Mouse (Mus musculus): ENCODE results near the gene Sik1. TPM values are rescaled to one million over a fixed set of nuclear protein-coding genes. Genes with fewer than 3 reads are reported as not detected.
"Not testable (repeated sequence)": the region's sequence is repeated elsewhere in the genome, so short reads cannot be mapped to it uniquely, and the experiment has no call there.

Gene Sik1
- polyA plus RNA-seq, 1 experiment from 2014 or later: 16.7 TPM

DNA sequence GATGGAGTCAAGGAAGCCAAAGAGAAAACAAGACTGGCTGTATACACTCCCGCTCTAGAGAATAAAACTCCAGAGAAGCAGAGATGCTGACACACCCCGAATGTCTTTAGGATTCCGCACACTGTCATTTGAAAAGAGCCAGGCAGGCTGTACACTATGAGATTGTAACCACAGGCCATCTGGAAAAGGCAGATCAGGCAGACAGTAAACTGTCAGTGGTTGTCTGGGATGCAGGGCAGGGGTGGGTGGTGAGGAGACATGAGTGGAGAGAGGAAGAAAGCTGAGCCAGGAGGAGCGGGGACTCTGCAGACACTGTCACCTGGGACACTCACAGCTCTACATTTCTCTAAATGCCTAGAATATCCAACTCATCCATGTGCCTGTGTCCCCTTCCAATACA is 36.3 kb upstream of the Sik1 start:
- Histone ChIP-seq H3K36me3 (replicated peaks) (no peaks in the 10 kb centered on the region), H3K27me3 (no peaks in the 10 kb centered on the region), H3K4me3 (replicated peaks) (no peak overlapping the region), H3K4me1 (peaks cover 6% of the 10 kb centered on the region), H3K9ac (no peak overlapping the region), H3K27ac (no peak overlapping the region), H3K4me2 (no peak overlapping the region), H3K9me3 (no peaks in the 10 kb centered on the region)
- no peak for ATAC-seq (ENCODE audit: low FRiP score)
- WGBS: 84% methylated on average over 4 of the region's 4 CpGs

DNA sequence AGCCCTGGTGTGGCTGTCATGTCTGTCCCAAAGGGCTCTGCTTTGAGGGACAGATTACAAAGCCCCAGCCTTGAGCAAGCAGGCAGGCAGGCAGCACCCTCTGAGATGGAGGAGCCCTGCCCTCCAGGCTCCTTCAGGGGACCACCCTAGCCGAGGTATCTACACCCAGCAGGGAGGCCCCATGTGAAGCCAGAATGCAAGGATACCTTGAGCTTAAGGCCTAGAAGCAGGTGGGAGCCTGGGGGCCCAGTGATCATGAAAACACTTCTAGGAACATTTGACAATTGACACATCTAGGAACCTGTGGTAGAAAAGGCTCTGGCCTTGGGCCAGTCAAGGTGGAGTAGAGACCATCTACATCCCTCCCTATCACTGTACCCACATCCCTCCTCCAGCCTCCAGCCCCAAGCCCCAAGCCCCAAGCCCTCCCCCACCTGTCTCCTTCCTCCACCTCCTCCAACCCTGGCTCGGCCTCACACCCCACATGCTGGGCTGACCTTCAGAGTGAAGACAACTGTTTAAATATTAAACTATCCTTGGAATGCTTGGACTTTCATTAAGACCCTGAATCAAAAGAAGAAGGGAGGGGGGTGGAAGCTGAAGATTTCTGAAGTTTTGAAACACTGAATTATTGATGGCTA is 34.8 kb upstream of the Sik1 start:
- no peak overlapping the region for H3K4me2 ChIP-seq
- peaks cover 6% of the 10 kb centered on the region for H3K4me1 ChIP-seq
- no peak overlapping the region for H3K9ac ChIP-seq
- H3K27ac ChIP-seq: no peak overlapping the region
- 47% methylated on average over 2 of the region's 2 CpGs for WGBS
- no peak overlapping the region for H3K4me3 ChIP-seq (replicated peaks)
- no peaks in the 10 kb centered on the region for H3K9me3 ChIP-seq
- H3K27me3 ChIP-seq: no peaks in the 10 kb centered on the region
- no peaks in the 10 kb centered on the region for H3K36me3 ChIP-seq (replicated peaks)
- no peak for ATAC-seq (ENCODE audit: low FRiP score)

DNA sequence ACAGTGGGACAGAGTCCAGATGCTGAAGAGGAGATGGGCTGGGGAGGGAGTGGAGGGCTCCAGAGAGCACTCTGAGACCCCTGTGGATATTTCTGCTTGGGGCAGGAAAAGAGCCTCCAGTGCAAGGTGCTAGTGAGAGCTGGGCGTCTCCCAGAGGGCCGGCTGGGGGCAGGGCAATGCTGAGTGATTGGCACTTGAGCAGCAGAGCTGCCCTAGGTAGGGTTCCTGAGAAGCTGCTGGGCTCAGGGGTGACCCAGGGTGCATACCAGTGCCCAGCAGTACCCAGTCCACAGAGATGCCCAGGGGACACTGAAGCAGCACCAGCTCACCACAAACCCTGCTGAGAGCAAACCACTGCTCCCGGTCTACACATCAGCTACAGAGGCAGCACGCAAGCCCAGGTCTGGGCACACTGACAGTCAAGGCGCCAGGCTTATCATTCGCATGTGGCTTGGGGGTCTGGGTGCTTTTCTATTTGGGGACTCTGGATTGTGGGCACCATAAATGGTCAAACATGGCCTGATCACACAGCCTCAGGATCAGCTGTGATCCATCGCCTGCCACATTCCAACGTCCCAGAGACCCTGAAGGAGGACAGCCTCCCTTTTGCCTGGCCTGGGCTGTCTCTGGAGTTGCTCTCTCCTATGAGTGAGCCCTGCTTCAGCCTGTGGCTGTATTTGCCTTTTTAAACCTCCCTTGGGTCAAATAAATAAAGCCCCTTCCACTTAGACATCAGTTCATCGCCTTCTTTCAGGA is 34.0 kb upstream of the Sik1 start:
- no peaks in the 10 kb centered on the region for H3K27me3 ChIP-seq
- H3K4me1 ChIP-seq: peaks cover 6% of the 10 kb centered on the region
- H3K9me3 ChIP-seq: no peaks in the 10 kb centered on the region
- H3K9ac ChIP-seq: no peak overlapping the region
- H3K27ac ChIP-seq: no peak overlapping the region
- no peak for ATAC-seq (ENCODE audit: low FRiP score)
- WGBS: 70% methylated on average over 9 of the region's 9 CpGs
- no peak overlapping the region for H3K4me3 ChIP-seq (replicated peaks)
- no peak overlapping the region for H3K4me2 ChIP-seq
- no peaks in the 10 kb centered on the region for H3K36me3 ChIP-seq (replicated peaks)

DNA sequence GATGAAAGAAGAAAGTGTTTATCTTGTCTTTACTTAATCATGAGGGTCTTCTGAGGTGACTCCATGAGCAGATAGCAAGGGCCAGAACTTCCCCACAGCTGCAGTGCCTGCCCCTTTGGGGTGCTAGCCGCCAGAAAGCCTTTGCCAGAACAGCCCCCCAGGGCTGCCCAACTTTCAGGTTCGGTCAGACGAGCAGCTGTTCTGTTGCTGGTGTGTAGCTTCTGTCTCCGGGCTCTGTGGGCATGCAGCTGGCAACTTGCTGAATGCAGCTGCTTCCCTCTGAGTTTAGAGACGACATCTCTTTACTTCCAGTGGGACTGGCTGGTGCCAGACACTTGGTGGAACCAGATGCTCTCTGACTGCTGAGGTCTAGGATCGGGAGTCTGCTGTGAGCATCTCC is 32.9 kb upstream of the Sik1 start:
- no peaks in the 10 kb centered on the region for H3K9me3 ChIP-seq
- no peak overlapping the region for H3K4me2 ChIP-seq
- H3K4me3 ChIP-seq (replicated peaks): no peak overlapping the region
- peaks cover 6% of the 10 kb centered on the region for H3K4me1 ChIP-seq
- 69% methylated on average over 6 of the region's 6 CpGs for WGBS
- no peaks in the 10 kb centered on the region for H3K36me3 ChIP-seq (replicated peaks)
- no peak for ATAC-seq (ENCODE audit: low FRiP score)
- no peaks in the 10 kb centered on the region for H3K27me3 ChIP-seq
- no peak overlapping the region for H3K9ac ChIP-seq
- H3K27ac ChIP-seq: no peak overlapping the region

GRCm38 (mm10) chr17:31884676-31885075 is 29.1 kb upstream of the Sik1 start:
- not testable (repeated sequence) for H3K36me3 ChIP-seq (replicated peaks); H3K9me3 ChIP-seq; H3K27ac ChIP-seq; ATAC-seq (ENCODE audit: low FRiP score); H3K4me2 ChIP-seq; H3K27me3 ChIP-seq; H3K4me1 ChIP-seq; H3K9ac ChIP-seq; H3K4me3 ChIP-seq (replicated peaks)
- 95% methylated on average over 1 of the region's 1 CpGs for WGBS

- H3K9me3 ChIP-seq: no peaks in the 10 kb centered on the region
- no peak overlapping the region for H3K4me3 ChIP-seq (replicated peaks)
- H3K36me3 ChIP-seq (replicated peaks): no peaks in the 10 kb centered on the region
- H3K27me3 ChIP-seq: no peaks in the 10 kb centered on the region
- no peak overlapping the region for H3K9ac ChIP-seq
- no peak overlapping the region for H3K27ac ChIP-seq
- WGBS: 83% methylated on average over 10 of the region's 10 CpGs
- peaks cover 22% of the 10 kb centered on the region for H3K4me1 ChIP-seq
- no peak for ATAC-seq (ENCODE audit: low FRiP score)
- no peak overlapping the region for H3K4me2 ChIP-seq
Measured at GRCm38 (mm10) chr17:31879406-31879805, 23.8 kb upstream of the Sik1 start.

GRCm38 (mm10) chr17:31877650-31878141 is 22.1 kb upstream of the Sik1 start:
- Histone ChIP-seq H3K27ac (0 out of 2 replicates have a peak overlapping the region, but pooled peaks have one; percentile 19), H3K4me1 (peaks cover 28% of the 10 kb centered on the region)
- 71% methylated on average over 14 of the region's 14 CpGs for WGBS

DNA sequence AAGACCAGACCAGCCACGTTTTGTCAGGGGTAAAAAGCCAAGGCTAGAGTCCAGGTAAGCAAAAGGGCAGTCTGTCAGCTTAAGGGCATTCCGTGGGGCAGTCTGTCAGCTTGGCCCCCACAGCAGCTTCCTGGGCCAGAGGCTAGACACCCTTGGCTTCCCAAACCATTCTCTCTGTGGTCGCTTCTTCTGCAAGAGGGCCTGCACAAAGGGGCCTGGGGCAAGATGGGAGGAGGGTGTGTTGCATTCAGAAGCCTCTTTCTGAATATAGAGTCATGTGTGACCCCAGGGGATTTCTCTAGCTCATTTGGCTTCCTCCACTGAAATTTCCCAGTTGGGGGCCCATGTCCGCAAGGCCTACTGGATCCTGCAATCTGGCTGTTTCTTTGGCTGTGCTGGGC is 21.6 kb upstream of the Sik1 start:
- no peaks in the 10 kb centered on the region for H3K27me3 ChIP-seq
- no peak overlapping the region for H3K9ac ChIP-seq
- ATAC-seq (ENCODE audit: low FRiP score): no peak
- no peak overlapping the region for H3K4me2 ChIP-seq
- WGBS: 55% methylated on average over 4 of the region's 4 CpGs
- no peaks in the 10 kb centered on the region for H3K9me3 ChIP-seq
- H3K4me1 ChIP-seq: peaks cover 28% of the 10 kb centered on the region
- no peaks in the 10 kb centered on the region for H3K36me3 ChIP-seq (replicated peaks)
- H3K27ac ChIP-seq: peak overlapping the region; percentile 19; the same call in 1 of the 2 replicates
- H3K4me3 ChIP-seq (replicated peaks): no peak overlapping the region

More at GRCm38 (mm10) chr17:31877650-31878141, 22.1 kb upstream of the Sik1 start:
- Histone ChIP-seq H3K27me3 (no peaks in the 10 kb centered on the region), H3K4me3 (replicated peaks) (no peak overlapping the region), H3K4me2 (no peak overlapping the region), H3K9me3 (no peaks in the 10 kb centered on the region), H3K9ac (no peak overlapping the region), H3K36me3 (replicated peaks) (no peaks in the 10 kb centered on the region)
- ATAC-seq (ENCODE audit: low FRiP score): no peak

- Histone ChIP-seq H3K27me3 (no peaks in the 10 kb centered on the region), H3K4me2 (no peak overlapping the region), H3K4me3 (replicated peaks) (no peak overlapping the region), H3K36me3 (replicated peaks) (no peaks in the 10 kb centered on the region), H3K27ac (no peak overlapping the region), H3K9me3 (no peaks in the 10 kb centered on the region), H3K4me1 (peaks cover 28% of the 10 kb centered on the region), H3K9ac (no peak overlapping the region)
- 63% methylated on average over 3 of the region's 3 CpGs for WGBS
- no peak for ATAC-seq (ENCODE audit: low FRiP score)
Measured at GRCm38 (mm10) chr17:31876775-31877174, 21.2 kb upstream of the Sik1 start.

DNA sequence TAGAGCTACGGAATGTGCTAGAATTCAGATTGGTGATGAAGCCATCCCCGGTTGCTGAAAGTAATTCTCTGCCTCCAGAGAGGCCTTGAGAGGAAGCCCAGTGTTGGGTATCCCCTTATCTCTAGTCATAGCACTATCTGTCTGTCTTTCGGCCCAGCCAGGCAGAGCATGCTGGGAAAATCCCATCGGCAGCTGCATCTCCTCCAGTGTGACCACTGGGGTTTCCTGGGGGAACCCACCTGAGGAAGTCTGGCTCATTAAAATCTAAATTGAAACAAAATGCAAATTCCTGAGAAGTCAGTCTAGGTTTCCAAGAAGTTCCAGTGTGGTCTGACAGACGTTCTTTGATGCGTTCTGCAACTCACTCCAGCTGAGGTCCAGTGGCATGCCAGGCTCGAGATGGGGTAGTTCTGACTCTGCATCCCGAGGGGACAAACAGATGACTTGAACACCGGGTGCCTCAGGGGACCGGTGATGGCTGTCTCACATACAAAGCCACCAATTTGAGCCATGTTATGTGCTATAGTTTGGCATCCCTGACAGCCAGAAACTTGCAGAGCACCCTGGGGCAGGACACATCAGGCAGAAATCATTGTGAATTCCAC is 19.8 kb upstream of the Sik1 start:
- Histone ChIP-seq H3K4me3 (replicated peaks) (no peak overlapping the region), H3K27me3 (no peaks in the 10 kb centered on the region), H3K4me1 (peaks cover 35% of the 10 kb centered on the region), H3K9me3 (no peaks in the 10 kb centered on the region), H3K27ac (no peak overlapping the region), H3K9ac (no peak overlapping the region), H3K4me2 (no peak overlapping the region), H3K36me3 (replicated peaks) (no peaks in the 10 kb centered on the region)
- no peak for ATAC-seq (ENCODE audit: low FRiP score)
- 88% methylated on average over 10 of the region's 10 CpGs for WGBS

DNA sequence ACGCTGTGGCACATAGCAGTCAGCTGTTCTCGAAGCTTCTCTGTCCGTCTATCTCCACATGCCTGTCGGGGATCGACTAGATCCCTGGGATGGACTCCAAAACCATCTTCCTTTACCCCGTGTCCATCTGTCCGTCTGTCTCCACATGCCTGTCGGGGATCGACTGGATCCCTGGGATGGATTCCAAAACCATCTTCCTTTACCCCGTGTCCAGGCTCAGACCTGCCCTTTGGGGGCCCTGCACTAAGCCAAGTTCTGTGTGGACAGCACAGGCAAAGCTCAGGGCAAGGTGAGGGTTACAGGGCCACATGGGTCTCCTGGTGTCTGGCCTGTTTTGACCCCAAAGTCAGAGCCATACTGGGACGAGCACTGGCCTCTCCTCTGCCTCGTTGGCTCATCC is 19.1 kb upstream of the Sik1 start:
- no peak for ATAC-seq (ENCODE audit: low FRiP score)
- H3K4me2 ChIP-seq: no peak overlapping the region
- no peak overlapping the region for H3K27ac ChIP-seq
- no peaks in the 10 kb centered on the region for H3K27me3 ChIP-seq
- no peaks in the 10 kb centered on the region for H3K9me3 ChIP-seq
- no peak overlapping the region for H3K4me3 ChIP-seq (replicated peaks)
- no peak overlapping the region for H3K9ac ChIP-seq
- no peaks in the 10 kb centered on the region for H3K36me3 ChIP-seq (replicated peaks)
- 89% methylated on average over 12 of the region's 12 CpGs for WGBS
- peaks cover 35% of the 10 kb centered on the region for H3K4me1 ChIP-seq

DNA sequence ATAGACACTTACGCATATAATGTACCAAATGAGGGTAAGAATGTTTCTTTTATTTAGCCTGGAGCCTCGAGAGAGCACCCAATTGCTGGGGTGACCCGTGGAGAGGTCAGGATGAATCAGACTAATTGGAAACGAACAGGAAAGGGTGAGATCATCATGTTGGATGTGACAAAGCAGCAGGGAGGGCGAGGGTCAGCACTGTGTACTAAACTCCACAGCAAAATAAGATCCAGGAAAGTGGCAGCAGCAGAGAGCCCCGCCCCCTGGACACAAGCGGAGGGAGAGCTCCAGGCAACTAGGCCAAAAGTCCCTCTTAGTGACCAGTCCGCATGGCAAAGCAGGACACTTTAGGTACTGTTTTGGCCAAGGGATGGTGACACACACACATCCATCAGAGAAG is 18.4 kb upstream of the Sik1 start:
- 58% methylated on average over 8 of the region's 8 CpGs for WGBS
- H3K4me1 ChIP-seq: peaks cover 35% of the 10 kb centered on the region

More for the DNA sequence above, 18.4 kb upstream of the Sik1 start:
- Histone ChIP-seq H3K9me3 (no peaks in the 10 kb centered on the region), H3K27me3 (no peaks in the 10 kb centered on the region), H3K27ac (no peak overlapping the region), H3K4me3 (replicated peaks) (no peak overlapping the region), H3K9ac (no peak overlapping the region), H3K36me3 (replicated peaks) (no peaks in the 10 kb centered on the region), H3K4me2 (no peak overlapping the region)
- no peak for ATAC-seq (ENCODE audit: low FRiP score)

All from forebrain, embryonic 12.5 days (tissue).